Mouse (Mus musculus) yolk sac, embryonic 10.5 days (tissue): ENCODE measurements around the gene Lce1b.
"Not testable (repeated sequence)": the region's sequence is repeated elsewhere in the genome, so short reads cannot be mapped to it uniquely, and the experiment has no call there.

Experiments
- DNase-seq: peaks from one replicate; pipeline ENCODE4 v3.0.0-alpha.2; 2017; ENCODE audit warnings: low spot score

Gene Lce1b

DNA sequence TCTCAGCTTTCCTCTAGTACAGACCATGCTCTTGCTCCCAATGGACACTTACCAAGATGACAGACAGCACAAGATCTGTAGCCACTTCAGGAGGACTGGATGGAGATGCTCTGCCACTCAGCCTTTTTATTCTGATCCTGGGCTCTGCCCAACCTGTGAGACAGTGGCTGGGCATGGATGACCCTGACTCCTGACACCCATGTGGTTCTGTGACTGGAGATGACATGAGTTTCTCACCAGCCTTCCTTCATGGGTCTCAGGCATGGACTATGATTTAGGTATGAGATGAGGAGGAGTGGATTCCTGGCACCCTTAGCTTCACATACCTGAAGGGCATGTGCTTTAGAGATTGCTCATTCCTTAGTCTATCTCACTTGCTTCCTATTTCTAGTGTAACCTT is at the start of gene Lce1b:
TSS of gene Lce1b (minus strand) at position 101 of the 400 bp plus-strand sequence.
- DNase-seq: no peak

DNA sequence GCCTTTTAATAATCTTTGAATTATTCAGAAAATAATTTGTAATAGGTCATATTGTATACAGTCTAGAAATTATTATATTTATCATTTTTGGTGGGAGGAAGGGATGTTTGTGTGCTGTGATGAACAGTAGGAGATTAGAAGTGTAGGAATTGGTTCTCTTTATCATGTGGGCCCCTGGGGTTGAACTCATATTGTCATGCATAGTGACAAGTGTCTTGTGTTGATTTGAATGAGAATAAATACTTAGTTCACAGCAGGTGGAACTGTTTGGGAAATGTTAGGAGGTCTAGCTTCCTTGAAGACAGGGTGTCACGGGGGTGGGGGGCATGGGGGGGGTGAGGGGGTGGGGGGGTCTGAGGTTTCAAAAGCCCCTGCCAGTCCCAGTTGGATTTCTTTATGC is 37.9 kb upstream of the Lce1b start:
- DNase-seq: no peak

DNA sequence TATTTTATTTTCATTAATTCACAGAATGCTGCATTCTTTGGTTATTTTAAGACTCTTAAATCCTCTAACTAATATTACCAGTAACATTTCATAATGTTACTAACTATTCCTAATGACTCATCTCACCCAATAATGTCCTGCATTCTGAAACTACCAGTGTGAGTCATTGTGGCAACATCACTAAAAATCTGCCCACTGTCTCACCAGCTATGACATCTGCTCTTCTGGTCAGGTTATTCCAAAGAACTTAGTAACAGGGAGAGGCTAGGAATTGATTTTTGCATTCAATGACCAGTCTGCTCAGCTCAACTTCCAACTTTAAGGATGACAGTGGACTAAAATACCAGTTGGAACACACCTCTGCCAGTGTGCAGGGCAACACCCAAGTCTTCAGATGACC is 35.0 kb upstream of the Lce1b start:
- DNase-seq: no peak

DNA sequence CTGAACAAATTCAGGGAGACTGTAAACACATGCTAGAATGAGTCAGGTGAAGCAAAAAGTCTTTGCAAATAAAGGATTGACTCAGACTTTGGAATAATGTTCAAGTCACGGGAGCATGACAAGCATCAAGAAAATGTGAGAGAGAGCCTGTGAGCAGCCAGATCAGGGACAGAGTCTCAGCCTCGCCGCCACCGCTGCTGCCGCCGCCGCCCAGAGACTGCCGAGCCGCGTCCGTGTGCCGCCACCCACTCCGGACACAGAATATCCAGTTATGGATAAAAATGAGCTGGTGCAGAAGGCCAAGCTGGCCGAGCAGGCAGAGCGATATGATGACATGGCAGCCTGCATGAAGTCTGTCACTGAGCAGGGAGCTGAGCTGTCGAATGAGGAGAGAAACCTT is 32.4 kb upstream of the Lce1b start:
- DNase-seq: not testable (repeated sequence)

DNA sequence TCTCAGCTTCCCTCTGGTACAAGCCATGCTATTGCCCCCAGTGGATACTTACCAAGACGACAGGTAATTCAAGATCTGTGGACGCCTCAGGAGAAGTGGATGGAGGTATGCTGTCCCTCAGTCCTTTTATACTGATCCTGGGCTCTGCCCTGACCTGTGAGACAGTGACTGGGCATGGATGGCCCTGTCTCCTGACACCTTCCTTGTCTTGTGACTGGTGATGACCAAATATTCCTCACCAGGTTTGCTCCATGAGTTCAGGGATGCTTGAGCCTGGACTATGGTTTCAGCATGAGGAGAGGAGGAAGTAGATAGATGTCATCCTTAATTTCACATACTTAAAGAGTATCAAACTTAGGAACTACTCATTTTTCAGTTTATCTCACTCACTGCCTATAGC is 30.4 kb upstream of the Lce1b start, which contains the start of gene Lce1d:
TSS of gene Lce1d (minus strand) at position 101 of the 400 bp plus-strand sequence.
- no peak for DNase-seq

DNA sequence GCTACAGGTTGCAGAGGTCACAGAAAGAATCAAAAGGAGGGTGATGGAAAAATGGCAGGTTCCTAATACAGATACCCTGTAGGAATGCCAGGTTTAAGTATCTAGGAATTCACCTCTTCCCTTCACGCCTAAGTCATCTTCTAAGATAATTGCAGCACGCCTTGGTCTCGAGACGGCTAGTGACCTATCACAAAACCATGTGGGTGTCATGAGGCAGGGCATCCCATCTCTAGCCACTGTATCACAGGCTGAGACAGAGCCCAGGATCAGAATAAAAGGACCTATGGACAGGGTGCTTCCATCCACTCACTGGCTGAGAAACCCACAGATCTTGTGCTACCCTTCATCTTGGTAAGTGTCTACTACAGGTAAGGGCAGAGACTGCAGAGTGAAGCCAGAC is 22.2 kb upstream of the Lce1b start, which contains the start of gene Lce1c:
TSS of gene Lce1c (plus strand) at position 301 of the 400 bp plus-strand sequence.
- no peak for DNase-seq

DNA sequence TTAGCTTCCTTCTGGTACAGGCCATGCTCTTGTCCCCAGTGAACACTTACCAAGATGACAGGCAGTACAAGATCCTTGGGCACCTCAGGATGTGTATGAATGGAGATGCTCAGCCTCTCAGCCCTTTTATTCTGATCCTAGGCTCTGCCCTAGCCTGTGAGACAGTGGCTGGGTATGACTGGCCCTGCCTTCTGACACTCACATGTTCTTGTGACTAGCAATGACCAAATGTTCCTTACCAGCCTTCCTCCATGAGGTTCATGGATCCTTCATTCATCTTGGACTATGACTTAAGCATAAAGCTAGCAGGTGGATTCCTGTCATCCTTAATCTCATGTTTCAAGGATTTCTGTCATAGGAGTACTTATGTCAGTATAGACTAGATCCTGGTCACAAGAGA is 13.5 kb upstream of the Lce1b start, which contains the start of gene Lce1a2:
TSS of gene Lce1a2 (minus strand) at position 101 of the 400 bp plus-strand sequence.
- DNase-seq: no peak

DNA sequence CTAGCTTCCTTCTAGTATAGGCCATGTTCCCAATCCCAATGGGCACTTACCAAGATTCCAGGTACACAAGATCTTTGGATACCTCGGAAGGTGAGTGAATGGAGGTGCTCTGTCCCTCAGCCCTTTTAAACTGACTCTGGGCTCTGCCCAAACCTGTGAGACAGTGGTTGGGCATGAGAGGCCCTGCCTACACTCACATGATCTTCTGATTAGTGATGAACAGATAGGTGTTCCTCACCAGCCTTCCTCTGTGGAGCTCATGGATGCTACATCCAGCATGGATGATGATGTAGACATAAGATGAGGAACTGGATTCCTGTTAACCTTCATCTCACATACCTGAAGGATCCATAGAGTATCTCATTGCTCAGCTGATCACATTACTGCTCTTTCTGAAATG is 8.5 kb downstream of the Lce1b start, which contains the start of gene Lce1a1:
TSS of gene Lce1a1 (minus strand) at position 101 of the 400 bp plus-strand sequence.
- DNase-seq: no peak

DNA sequence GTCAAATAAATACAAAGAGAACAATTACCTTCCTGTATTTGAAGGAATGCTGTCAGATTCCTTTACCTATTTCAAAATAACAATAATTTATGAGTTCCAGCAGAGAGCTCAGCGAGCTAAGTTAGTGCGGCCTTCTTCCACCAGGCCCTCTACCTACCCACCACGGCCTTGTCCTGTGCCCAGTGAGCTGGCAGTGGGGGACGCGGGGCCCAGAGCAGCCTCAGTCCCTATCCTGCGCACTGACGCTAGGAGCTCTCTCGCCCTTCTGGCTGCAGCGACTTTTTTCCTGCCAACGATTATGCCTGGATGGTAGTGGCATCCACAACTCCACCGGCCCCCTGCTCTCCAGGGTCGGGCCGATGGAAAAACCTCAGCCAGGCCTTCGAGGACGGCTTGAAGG is 16.9 kb downstream of the Lce1b start:
- no peak for DNase-seq

DNA sequence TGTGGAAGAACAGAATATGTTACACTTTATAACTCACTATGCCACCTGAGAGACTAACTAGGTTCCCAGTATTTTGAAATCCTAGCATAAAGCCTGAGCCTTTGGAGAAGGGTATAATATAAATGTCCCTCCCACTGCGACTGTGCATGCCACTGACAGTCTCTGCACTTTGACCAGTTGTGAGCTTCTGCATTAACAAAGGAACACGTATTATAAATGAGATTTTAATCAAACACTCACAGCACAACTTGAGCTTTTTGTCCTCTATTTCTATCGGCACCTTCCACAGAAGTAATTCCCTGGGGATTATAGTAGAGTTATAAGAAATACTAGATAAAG is 18.1 kb downstream of the Lce1b start:
- peak; percentile 11 for DNase-seq

DNA sequence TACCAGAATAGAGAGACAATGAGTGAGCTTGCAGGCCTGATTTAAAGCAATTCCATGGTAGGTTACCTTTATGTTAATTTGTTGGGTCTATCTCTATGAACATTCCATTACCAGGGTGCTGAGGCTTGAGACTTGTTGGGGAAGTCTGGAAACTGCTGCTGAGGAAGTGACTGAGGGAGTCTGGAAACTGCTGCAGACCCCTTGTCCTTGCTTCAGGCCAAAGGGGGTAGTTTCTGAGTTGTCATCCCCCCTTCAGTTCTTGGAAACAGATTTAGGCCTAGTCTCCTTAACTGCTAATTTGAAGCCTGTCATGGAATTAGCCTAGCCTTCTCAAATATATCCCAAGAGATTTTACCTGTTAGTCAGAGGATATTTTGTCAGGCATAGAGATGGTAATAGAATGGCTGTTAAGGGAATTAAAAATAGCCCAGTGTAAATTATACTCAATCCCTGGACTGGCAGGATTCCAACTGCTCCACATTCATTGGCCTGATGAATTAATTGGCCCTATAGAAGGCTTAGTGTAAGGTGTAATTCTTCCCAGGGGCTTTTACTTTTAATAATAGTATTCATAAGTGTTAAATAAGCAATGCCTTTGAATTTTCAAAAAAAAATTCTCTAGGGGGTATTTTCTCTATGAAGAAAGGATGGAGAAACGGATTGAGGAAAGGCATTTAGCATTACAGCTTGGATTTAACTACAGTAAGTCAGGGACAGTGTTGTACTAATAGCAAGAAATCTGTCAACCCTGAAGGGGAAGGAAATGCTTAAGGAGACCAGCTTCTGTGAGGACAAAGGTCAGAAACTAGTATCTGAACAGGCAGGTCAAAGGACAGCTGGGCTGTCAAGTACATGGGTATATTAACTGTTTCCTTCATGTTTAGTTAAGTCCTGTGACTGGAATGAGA is 18.7 kb downstream of the Lce1b start:
- DNase-seq: no peak

DNA sequence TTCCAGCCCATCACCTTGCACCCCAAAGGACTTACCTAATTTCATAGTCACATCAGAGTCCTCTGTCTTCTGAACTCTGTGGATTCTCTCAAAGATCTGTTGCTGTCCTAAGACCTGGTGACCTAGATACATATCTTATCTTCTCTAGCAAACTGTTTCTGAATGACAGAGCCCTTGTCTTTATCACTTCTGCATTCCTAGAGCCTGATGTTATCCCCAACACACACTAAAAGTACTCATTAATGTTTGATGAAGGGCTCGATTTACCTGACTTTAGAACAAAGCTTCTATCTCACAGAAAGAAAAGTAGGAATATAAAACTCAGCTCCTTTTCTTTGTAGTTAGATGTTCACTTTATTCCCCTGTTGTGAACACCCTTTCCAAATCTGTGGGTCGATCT is 35.2 kb downstream of the Lce1b start, which contains the start of gene Lce6a:
TSS of gene Lce6a (minus strand) at position 101 of the 400 bp plus-strand sequence.
- DNase-seq: no peak

DNA sequence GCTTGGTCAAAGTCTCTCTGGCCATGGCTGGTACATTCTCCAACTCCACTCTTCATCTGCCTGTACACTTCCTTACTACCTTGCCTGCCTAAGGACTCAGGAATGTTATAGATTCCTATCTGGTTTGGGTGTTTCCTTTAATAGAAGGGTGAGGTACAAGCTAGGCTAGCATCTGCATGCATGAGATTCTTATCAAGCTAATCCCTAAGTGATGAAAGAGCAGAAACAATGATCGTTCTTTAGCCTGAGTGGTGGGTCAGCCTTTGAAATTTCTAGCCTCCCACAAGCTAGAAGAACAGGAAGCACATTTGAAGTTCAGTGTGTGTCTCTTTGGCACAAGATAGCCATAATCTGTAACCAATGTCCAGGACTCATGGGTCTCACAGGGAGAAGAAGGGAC is 46.9 kb downstream of the Lce1b start:
- DNase-seq: no peak

DNA sequence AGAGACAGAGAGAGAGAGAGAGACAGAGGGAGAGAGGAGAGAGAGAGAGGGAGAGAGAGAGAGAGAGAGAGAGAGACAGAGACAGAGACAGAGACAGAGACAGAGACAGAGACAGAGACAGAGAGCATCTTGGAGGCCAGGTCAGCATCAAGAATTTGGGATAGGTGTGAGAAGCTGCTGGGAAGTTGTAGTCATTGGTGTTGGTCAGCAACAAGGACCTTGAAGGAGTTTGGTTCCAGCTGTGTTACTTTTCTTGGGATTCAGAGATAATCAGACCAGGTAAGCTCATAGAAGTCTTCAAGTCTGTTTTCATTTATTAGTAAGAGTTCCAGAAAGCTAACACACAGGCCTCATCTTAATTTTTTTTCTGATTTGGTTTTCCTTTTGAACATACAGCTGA is 49.3 kb downstream of the Lce1b start, which contains the start of gene 2210017I01Rik:
TSS of gene 2210017I01Rik (minus strand) at position 101 of the 400 bp plus-strand sequence.
- DNase-seq: no peak
